Mouse (Mus musculus): ENCODE measurements around the gene Wdr53. TPM values are rescaled to one million over a fixed set of nuclear protein-coding genes. Genes with fewer than 3 reads are reported as not detected.

The Wdr53 gene
- polyA plus RNA-seq, 1 experiment from 2014 or later = 15.6 TPM

MicroRNA genes within 50 kb of the gene (microRNA counts, 519-probe panel; counts per million panel counts)
- not detected for microRNA mmu-miR-1946a

Small RNAs within 50 kb of the gene (microRNA-seq; reads per million reads assigned to microRNA genes)
- not detected for gene Mir1946a

Other genes with a start within 250 kb of the Wdr53 start
- 8.4 and 10.1 TPM in 2 replicates for gene Senp5, start 243.9 kb upstream of the Wdr53 start, polyA plus RNA-seq (2014; fragmentation: Nextera tagmentation; extraction: Ambion mirVana)
- gene Pak2, start 167.9 kb upstream of the Wdr53 start, polyA plus RNA-seq (2014; fragmentation: Nextera tagmentation; extraction: Ambion mirVana) = 30.6 and 34.5 TPM in 2 replicates
- gene Pigx, start 147.5 kb upstream of the Wdr53 start, polyA plus RNA-seq (2014; fragmentation: Nextera tagmentation; extraction: Ambion mirVana) = 96.8 and 109 TPM in 2 replicates
- gene Cep19, start 147.4 kb upstream of the Wdr53 start, polyA plus RNA-seq (2014; fragmentation: Nextera tagmentation; extraction: Ambion mirVana) = 50.3 and 53.0 TPM in 2 replicates
- gene Nrros, start 81.6 kb upstream of the Wdr53 start, polyA plus RNA-seq (2014; fragmentation: Nextera tagmentation; extraction: Ambion mirVana) = 6.9 and 7.9 TPM in 2 replicates
- not detected in 2 replicates for gene Bex6, start 67.4 kb upstream of the Wdr53 start, polyA plus RNA-seq (2014; fragmentation: Nextera tagmentation; extraction: Ambion mirVana)
- 19.0 and 20.3 TPM in 2 replicates for gene Fbxo45, start 69 bp upstream of the Wdr53 start, polyA plus RNA-seq (2014; fragmentation: Nextera tagmentation; extraction: Ambion mirVana)
- 0.19 TPM in 1 of 2 replicates, not detected in the other for gene Smco1, start 24.2 kb downstream of the Wdr53 start, polyA plus RNA-seq (2014; fragmentation: Nextera tagmentation; extraction: Ambion mirVana)
- 23.2 and 28.0 TPM in 2 replicates for gene Rnf168, start 30.2 kb downstream of the Wdr53 start, polyA plus RNA-seq (2014; fragmentation: Nextera tagmentation; extraction: Ambion mirVana)
- 23.4 and 23.8 TPM in 2 replicates for gene Ubxn7, start 85.0 kb downstream of the Wdr53 start, polyA plus RNA-seq (2014; fragmentation: Nextera tagmentation; extraction: Ambion mirVana)
- gene Tm4sf19, start 153.3 kb downstream of the Wdr53 start, polyA plus RNA-seq (2014; fragmentation: Nextera tagmentation; extraction: Ambion mirVana) = not detected in 2 replicates
- 37.5 and 49.7 TPM in 2 replicates for gene Tctex1d2, start 172.5 kb downstream of the Wdr53 start, polyA plus RNA-seq (2014; fragmentation: Nextera tagmentation; extraction: Ambion mirVana)
- 53.1 and 54.5 TPM in 2 replicates for gene Pcyt1a, start 183.7 kb downstream of the Wdr53 start, polyA plus RNA-seq (2014; fragmentation: Nextera tagmentation; extraction: Ambion mirVana)
- gene Slc51a, start 240.7 kb downstream of the Wdr53 start, polyA plus RNA-seq (2014; fragmentation: Nextera tagmentation; extraction: Ambion mirVana) = 0.23 and 0.47 TPM in 2 replicates
- not detected in 2 replicates for gene Zdhhc19, start 249.0 kb downstream of the Wdr53 start, polyA plus RNA-seq (2014; fragmentation: Nextera tagmentation; extraction: Ambion mirVana)

Measured in hindbrain, embryonic 14.5 days (tissue).